Mouse (Mus musculus) layer of hippocampus, adult 8-10 months (tissue): ENCODE data around the gene Ttc21a. TPM values are rescaled to one million over a fixed set of nuclear protein-coding genes. Genes with fewer than 3 reads are reported as not detected.

Experiments used
- DNase-seq, 2 experiments: peaks; one replicate each; pipeline ENCODE4 v3.0.0; 2022; ENCODE audit warnings: low spot score in 2 of 2
- total RNA-seq, 4 experiments: library from RNA; stranded (reverse); gene quantifications; 2 replicates each; pipeline ENCODE4 v1.2.4; 2022

Gene Ttc21a
- total RNA-seq, 4 experiments from 2014 or later: 1.2 to 2.8 (median 1.4) TPM

- no peak for DNase-seq
Observed at GRCm38 (mm10) chr9:119939646-119940045, 2.2 kb downstream of the Ttc21a start.

GRCm38 (mm10) chr9:119941407-119941806, 4.0 kb downstream of the Ttc21a start:
- DNase-seq: no peak

GRCm38 (mm10) chr9:119941861-119942260, 4.5 kb downstream of the Ttc21a start:
- no peak for DNase-seq

- DNase-seq: no peak
Observed at GRCm38 (mm10) chr9:119943326-119943725, 5.9 kb downstream of the Ttc21a start.

- no peak for DNase-seq
Observed at GRCm38 (mm10) chr9:119945173-119945900, 7.9 kb downstream of the Ttc21a start.

- DNase-seq: no peak
Observed at GRCm38 (mm10) chr9:119948804-119949203, 11.4 kb downstream of the Ttc21a start.

- no peak for DNase-seq
Observed at GRCm38 (mm10) chr9:119950434-119950833, 13.0 kb downstream of the Ttc21a start.

GRCm38 (mm10) chr9:119951388-119951787, 14.0 kb downstream of the Ttc21a start:
- DNase-seq: no peak

- no peak for DNase-seq
Observed at GRCm38 (mm10) chr9:119958835-119959234, 21.4 kb downstream of the Ttc21a start.

- DNase-seq: no peak
Observed at GRCm38 (mm10) chr9:119962216-119962615, 24.8 kb downstream of the Ttc21a start.

GRCm38 (mm10) chr9:119962987-119963667, 25.7 kb downstream of the Ttc21a start:
- no peak for DNase-seq

GRCm38 (mm10) chr9:119964206-119964605, 26.8 kb downstream of the Ttc21a start:
- no peak for DNase-seq

GRCm38 (mm10) chr9:119965186-119965585, 27.8 kb downstream of the Ttc21a start:
- DNase-seq: no peak

GRCm38 (mm10) chr9:119966221-119966910, 29.0 kb downstream of the Ttc21a start:
- DNase-seq: no peak

- no peak for DNase-seq
Observed at GRCm38 (mm10) chr9:119969811-119970210, 32.4 kb downstream of the Ttc21a start.

- no peak for DNase-seq
Observed at GRCm38 (mm10) chr9:119970221-119970620, 32.8 kb downstream of the Ttc21a start.

GRCm38 (mm10) chr9:119970763-119971656, 33.6 kb downstream of the Ttc21a start:
- peak in 1 of 2 experiments; percentile 63 for DNase-seq

GRCm38 (mm10) chr9:119972166-119972565, 34.8 kb downstream of the Ttc21a start:
- DNase-seq: no peak

GRCm38 (mm10) chr9:119972582-119972981, 35.2 kb downstream of the Ttc21a start:
- no peak for DNase-seq

- DNase-seq: no peak
Observed at GRCm38 (mm10) chr9:119973281-119973680, 35.9 kb downstream of the Ttc21a start.

- DNase-seq: no peak
Observed at GRCm38 (mm10) chr9:119973869-119974520, 36.6 kb downstream of the Ttc21a start.
